Mouse (Mus musculus) ES-Bruce4 (cell line): ENCODE measurements around the gene Wdfy1.

Experiments used
- CTCF ChIP-seq: IDR thresholded peaks from one replicate; pipeline ENCODE4 v1.8.1; 2011; ENCODE audit warnings: low read depth, low read length
- EP300 ChIP-seq: IDR thresholded peaks from 2 replicates; pipeline ENCODE4 v1.6.1; 2011; ENCODE audit warnings: low read depth, low read length; ENCODE audit not compliant: insufficient read depth
- POLR2A ChIP-seq: IDR thresholded peaks from one replicate; pipeline ENCODE4 v1.8.1; 2011; ENCODE audit warnings: low read length; ENCODE audit not compliant: insufficient read depth

- TF ChIP-seq CTCF (no peak), POLR2A (no peak), EP300 (no peak)
Measured at GRCm38 (mm10) chr1:79714152-79714923, 61.6 kb downstream of the Wdfy1 start.
